Comparison of ENCODE assay signal across 19 mouse cellular contexts in genomic region chr9:16931586-16931985, GRCm38 (mm10).
DNase-seq lines count a peak whose midpoint lies in the region; ATAC-seq lines count a peak whose summit lies in the region.
"Had no signal": no experiment of that assay in that cellular context is flagged by ENCODE, and none has a peak within 500 bp of the region (broad histone marks: within the 10 kb centered on the region; RNA-seq: fewer than 3 reads in every experiment).

No protein-coding gene starts in this region.

- H3K36me3 ChIP-seq in forebrain, embryonic 15.5 days = no peaks in the 10 kb centered on the region
- no peaks in the 10 kb centered on the region for H3K36me3 ChIP-seq in forebrain, embryonic 10.5 days (replicated peaks)
- H3K36me3 ChIP-seq: embryonic facial prominence, embryonic 13.5 days; heart, embryonic 10.5 days had no signal

- no peak overlapping the region for H3K4me2 ChIP-seq in forebrain, embryonic 15.5 days (replicated peaks)
- H3K4me2 ChIP-seq: embryonic facial prominence, embryonic 13.5 days had no signal

- DNase-seq in forebrain, embryonic 10.5 days (ENCODE audit: extremely low spot score, low spot score) = no peak
- peak; percentile 75 for DNase-seq in brain, adult 2 months (ENCODE audit: low read depth, low spot score)
- peak; percentile 13 to 60 for DNase-seq in frontal cortex, postnatal 36 days (ENCODE audit: low spot score in 2 of 2)
- DNase-seq in layer of hippocampus, postnatal 36 days = peak; percentile 7 to 18
- DNase-seq in urinary bladder, postnatal 14 days (ENCODE audit: low spot score) = no peak
- no peak for DNase-seq in kidney, adult 18-20 months
- no peak for DNase-seq in lung, postnatal 4 days
- DNase-seq: cerebellum, adult 11-12 months; gastrocnemius, postnatal 36 days; heart, postnatal 14 days; kidney, adult 2 months; kidney, postnatal 36 days; lung, postnatal 14 days; midbrain, embryonic 14.5 days; thymus, postnatal 36 days had no signal

- H3K9me3 ChIP-seq in forebrain, embryonic 15.5 days = no peaks in the 10 kb centered on the region
- no peaks in the 10 kb centered on the region for H3K9me3 ChIP-seq in forebrain, embryonic 10.5 days
- H3K9me3 ChIP-seq: embryonic facial prominence, embryonic 13.5 days; heart, embryonic 10.5 days had no signal

- peak; percentile 89 for ATAC-seq in forebrain, embryonic 15.5 days (replicated peaks)
- ATAC-seq: hindbrain, embryonic 16.5 days had no signal

- H3K4me3 ChIP-seq in forebrain, embryonic 15.5 days = no peak overlapping the region
- H3K4me3 ChIP-seq in forebrain, embryonic 10.5 days = no peak overlapping the region
- H3K4me3 ChIP-seq: embryonic facial prominence, embryonic 13.5 days; heart, embryonic 10.5 days had no signal

- H3K27ac ChIP-seq in forebrain, embryonic 15.5 days (replicated peaks) = no peak overlapping the region; the same call in 1 of the 2 replicates
- H3K27ac ChIP-seq in forebrain, embryonic 10.5 days = no peak overlapping the region
- H3K27ac ChIP-seq: embryonic facial prominence, embryonic 13.5 days; heart, embryonic 10.5 days had no signal

- H3K4me1 ChIP-seq in forebrain, embryonic 15.5 days = no peaks in the 10 kb centered on the region
- no peaks in the 10 kb centered on the region for H3K4me1 ChIP-seq in forebrain, embryonic 10.5 days
- H3K4me1 ChIP-seq: embryonic facial prominence, embryonic 13.5 days; heart, embryonic 10.5 days had no signal

- no peak overlapping the region for H3K9ac ChIP-seq in forebrain, embryonic 15.5 days (replicated peaks)
- H3K9ac ChIP-seq: embryonic facial prominence, embryonic 13.5 days had no signal

- H3K27me3 ChIP-seq in forebrain, embryonic 15.5 days = no peaks in the 10 kb centered on the region
- no peaks in the 10 kb centered on the region for H3K27me3 ChIP-seq in forebrain, embryonic 10.5 days (ENCODE audit: poor library complexity, severe bottlenecking)
- H3K27me3 ChIP-seq: embryonic facial prominence, embryonic 13.5 days had no signal

- 62% methylated on average over 3 of the region's 3 CpGs for WGBS in forebrain, embryonic 15.5 days
- WGBS in forebrain, embryonic 10.5 days = 92% methylated on average over 3 of the region's 3 CpGs

Comparison
In these comparisons a context has a peak if more than half of its experiments do, and no peak if none do; other contexts are left out.
1. DNase-seq: peak in brain, adult 2 months (single experiment), frontal cortex, postnatal 36 days (2 of 2) and layer of hippocampus, postnatal 36 days (2 of 2); none in forebrain, embryonic 10.5 days (single experiment), urinary bladder, postnatal 14 days (single experiment), kidney, adult 18-20 months (single experiment) and lung, postnatal 4 days (0 of 2).